Mouse (Mus musculus): Measurements from ENCODE around the gene Piwil4. TPM values are rescaled to one million over a fixed set of nuclear protein-coding genes. Genes with fewer than 3 reads are reported as not detected.

Piwil4 gene
- 0.77 and 0.92 TPM in 2 replicates for polyA plus RNA-seq (2012; rRNA removed)

DNA sequence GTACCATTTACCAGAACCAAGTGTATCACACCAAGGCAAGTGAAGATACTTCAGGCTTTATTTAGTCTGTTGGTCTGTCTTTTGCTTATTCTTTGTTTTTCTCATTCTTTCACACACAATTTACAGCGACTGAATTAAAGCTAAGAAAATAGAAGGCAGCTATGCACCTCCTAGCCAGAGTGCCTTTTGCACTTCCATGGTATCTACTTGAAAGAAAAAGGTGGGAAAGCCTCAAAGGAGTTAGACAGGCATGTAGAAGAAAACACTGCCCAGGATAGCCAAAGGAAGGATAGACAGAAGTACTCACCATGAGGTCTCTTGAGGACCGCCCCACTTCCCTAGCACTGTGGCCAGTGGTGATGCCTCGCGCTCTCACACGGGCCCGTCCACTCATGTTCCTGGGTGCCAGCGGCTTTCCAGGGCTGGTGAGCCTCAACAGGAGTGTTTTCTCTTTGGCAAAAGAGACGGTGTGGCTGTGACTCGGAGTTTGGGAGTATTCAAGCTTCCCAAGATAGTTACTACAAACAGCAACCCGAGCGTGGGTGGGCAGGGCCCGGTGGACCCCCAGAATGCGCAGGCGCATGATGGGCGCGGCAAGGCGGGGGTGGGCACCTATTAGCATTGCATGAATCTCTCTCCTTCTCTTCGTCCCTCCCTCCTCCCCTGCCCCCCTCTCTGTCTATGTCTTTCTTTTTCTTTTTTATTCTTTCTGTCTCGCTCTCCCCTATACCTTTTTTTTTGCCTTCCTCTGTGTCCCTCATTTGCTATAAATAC lies at the start of gene Piwil4:
Gene Piwil4, minus strand, starts transcription at position 583 of the 774 bp plus-strand sequence.

DNA sequence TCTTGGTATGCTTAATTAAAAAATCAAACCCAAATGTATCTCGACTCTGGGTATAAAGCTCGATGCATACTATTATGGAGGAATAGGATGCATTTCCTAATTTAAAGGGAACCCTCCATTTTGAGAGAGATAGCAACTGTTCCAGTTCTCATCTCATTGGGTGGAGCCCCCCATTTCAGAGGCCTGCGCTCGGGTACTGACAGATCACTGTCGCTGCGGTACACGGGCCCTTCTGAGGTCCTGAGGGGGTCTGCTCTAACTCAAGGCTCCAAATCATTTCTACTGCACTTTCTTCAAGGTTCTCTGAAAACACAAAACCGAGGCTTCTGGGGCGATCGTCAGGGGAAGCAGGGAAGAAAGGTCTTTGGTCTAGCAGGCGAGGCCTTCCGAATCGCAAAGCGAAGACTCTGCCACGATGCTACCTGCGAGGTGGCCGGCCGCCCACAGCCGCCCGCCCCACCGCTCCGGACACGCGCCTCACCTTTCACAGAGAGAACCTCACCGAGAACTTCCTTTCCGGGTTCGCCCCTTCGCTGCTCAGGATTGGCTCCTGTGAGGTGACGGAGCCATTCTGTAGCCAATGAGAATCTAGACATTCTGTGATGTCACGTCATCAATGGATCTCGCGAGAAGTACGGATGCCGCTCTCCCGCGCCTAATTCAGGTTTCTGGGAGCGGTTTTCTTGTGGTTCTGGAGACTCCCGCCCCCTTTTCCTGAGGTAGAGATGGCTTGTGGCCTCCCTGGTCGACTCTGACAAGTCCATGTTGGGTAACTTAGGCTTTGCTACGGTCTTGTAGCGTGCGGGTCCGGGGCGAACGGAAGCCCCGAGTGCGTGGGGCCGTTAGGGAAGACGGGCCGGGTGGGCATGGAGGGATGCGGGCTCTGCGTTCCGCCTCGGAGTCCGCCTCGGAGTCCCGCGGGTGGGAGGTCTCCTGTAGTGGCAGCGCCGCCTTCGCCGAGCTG lies 43.8 kb upstream of the Piwil4 start, which contains the start of the genes Mre11a and Ankrd49:
Gene Mre11a, plus strand, starts transcription at position 616 of the 964 bp plus-strand sequence.
Gene Ankrd49, minus strand, starts transcription at position 818 of the 964 bp plus-strand sequence.

DNA sequence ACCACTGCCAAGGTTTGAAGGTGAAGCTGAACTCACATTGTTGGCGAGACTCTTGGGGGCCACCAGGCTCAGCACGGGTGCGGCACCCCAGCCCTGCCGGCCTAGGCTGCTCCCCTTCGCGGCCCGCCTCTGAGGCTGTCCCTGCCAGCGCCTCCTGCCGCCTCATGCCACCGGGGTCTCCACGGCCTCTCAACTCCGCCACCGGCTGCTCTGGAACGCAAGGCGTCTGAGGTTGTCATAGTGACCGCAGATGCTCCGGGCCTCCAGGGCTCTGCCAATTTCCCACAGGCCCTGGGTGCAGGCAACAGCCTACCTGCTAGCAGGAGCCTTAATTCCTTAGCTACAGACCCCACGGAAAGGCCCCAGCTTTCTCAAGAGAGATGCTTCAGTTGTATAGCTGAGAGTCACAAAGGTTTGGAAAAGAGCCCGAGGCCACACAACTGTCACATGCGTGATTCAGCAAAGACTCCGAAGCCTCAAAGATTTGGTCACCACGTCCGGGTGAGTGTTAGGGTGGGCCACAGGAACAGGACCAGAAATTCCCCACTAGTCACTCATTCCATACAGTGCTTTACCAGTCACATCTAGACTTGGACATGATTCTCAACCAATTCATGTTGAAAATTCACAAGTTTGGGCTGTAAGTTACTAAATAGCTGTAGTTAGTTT lies 30.4 kb upstream of the Piwil4 start, which contains the start of gene 1700012B09Rik:
Gene 1700012B09Rik, minus strand, starts transcription at position 228 of the 669 bp plus-strand sequence.

DNA sequence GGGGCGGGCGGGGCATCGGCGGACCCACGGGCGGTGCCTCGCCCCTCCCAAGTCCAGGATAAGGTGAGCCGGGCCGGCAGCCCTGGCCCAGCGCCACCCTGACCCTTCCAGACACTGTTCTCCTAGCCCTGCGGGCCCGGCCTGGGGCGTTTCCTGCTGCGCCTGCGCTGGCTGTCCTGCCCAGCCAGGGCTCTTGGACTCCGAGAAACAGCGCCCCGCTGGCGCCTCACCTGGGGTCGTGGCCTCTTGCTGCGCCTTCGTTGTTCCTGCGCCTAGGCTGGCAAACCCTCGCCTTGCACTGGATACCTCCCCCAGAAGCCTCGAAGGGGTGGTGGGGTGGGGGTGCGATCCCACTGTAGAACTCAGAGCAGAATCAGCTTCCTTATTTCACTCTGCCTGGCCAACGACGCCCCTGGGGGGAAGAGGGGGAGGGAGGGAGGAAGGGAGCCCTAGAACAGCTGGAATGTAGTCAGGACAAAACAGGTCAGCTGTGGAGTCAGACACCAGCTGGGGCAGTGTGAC lies 11.5 kb upstream of the Piwil4 start, which contains the start of gene Fut4:
Gene Fut4, minus strand, starts transcription at position 393 of the 522 bp plus-strand sequence.

Other genes with a start within 250 kb of the Piwil4 start
- 0.06 TPM in 1 of 2 replicates, not detected in the other for gene Kdm4d, start 240.3 kb downstream of the Piwil4 start, polyA plus RNA-seq (2012; rRNA removed)
- 1.0 and 1.6 TPM in 2 replicates for gene Cwc15, start 240.1 kb downstream of the Piwil4 start, polyA plus RNA-seq (2012; rRNA removed)
- 8.7 and 12.3 TPM in 2 replicates for gene Amotl1, start 95.7 kb downstream of the Piwil4 start, polyA plus RNA-seq (2012; rRNA removed)
- gene Fut4, start 11.7 kb upstream of the Piwil4 start, polyA plus RNA-seq (2012; rRNA removed) = 12.8 and 16.7 TPM in 2 replicates
- not detected in 2 replicates for gene 1700012B09Rik, start 30.3 kb upstream of the Piwil4 start, polyA plus RNA-seq (2012; rRNA removed)
- 0.35 and 0.64 TPM in 2 replicates for gene Mre11a, start 43.9 kb upstream of the Piwil4 start, polyA plus RNA-seq (2012; rRNA removed)
- gene Ankrd49, start 44.1 kb upstream of the Piwil4 start, polyA plus RNA-seq (2012; rRNA removed) = 0.72 and 0.93 TPM in 2 replicates
- 0.09 TPM in 2 replicates for gene Gpr83, start 119.5 kb upstream of the Piwil4 start, polyA plus RNA-seq (2012; rRNA removed)
- 0.28 TPM in 1 of 2 replicates, not detected in the other for gene Izumo1r, start 163.2 kb upstream of the Piwil4 start, polyA plus RNA-seq (2012; rRNA removed)